Comparison of ENCODE assay signal across 8 mouse cellular contexts in genomic region chr11:87986831-87987793, GRCm38 (mm10). TPM values are rescaled to one million over a fixed set of nuclear protein-coding genes. Genes with fewer than 3 reads are reported as not detected.
DNase-seq lines count a peak whose midpoint lies in the region; ATAC-seq and TF ChIP-seq lines count a peak whose summit lies in the region.

Dynll2 (minus strand) TSS chr11:87987533.

- H3K4me2 ChIP-seq in forebrain, embryonic 11.5 days (ENCODE audit: low read depth, low read length, severe bottlenecking), result peak within 1 kb of the TSS; percentile 93
- H3K4me2 ChIP-seq in heart, embryonic 15.5 days, result peak within 1 kb of the TSS; percentile 71
- peak within 1 kb of the TSS; percentile 97 for H3K4me2 ChIP-seq in liver, embryonic 14.5 days (ENCODE audit: low read depth)
- peak within 1 kb of the TSS; percentile 88 for H3K4me2 ChIP-seq in neural tube, embryonic 11.5 days (ENCODE audit: low read depth)
- H3K4me2 ChIP-seq in stomach, embryonic 16.5 days (ENCODE audit: low read depth, low read length), result peak within 1 kb of the TSS; percentile 92

- ATAC-seq in forebrain, embryonic 11.5 days (replicated peaks; ENCODE audit: low FRiP score), result peak; percentile 97
- ATAC-seq in heart, embryonic 15.5 days (replicated peaks; ENCODE audit: insufficient number of reproducible peaks, insufficient read depth, low FRiP score, low read depth), result peak; percentile 94
- peak; percentile 93 for ATAC-seq in liver, embryonic 14.5 days (ENCODE audit: insufficient read depth)
- ATAC-seq in neural tube, embryonic 11.5 days (ENCODE audit: insufficient read depth, low FRiP score, low TSS enrichment), result peak; percentile 94
- peak; percentile 97 for ATAC-seq in stomach, embryonic 16.5 days (ENCODE audit: insufficient read depth, low FRiP score)

- H3K36me3 ChIP-seq in E14TG2a.4 (ENCODE audit: insufficient read depth, low read length), result peaks cover 39% of the 10 kb centered on the region
- peaks cover 1% of the 10 kb centered on the region; the same call in 1 of the 2 replicates for H3K36me3 ChIP-seq in forebrain, embryonic 11.5 days (ENCODE audit: control insufficient read depth, insufficient read depth, low read length)
- peaks cover 15% of the 10 kb centered on the region for H3K36me3 ChIP-seq in heart, embryonic 15.5 days
- peaks cover 13% of the 10 kb centered on the region for H3K36me3 ChIP-seq in liver, embryonic 14.5 days (replicated peaks; ENCODE audit: control insufficient read depth, insufficient read depth, low read depth)
- peaks cover 10% of the 10 kb centered on the region for H3K36me3 ChIP-seq in neural tube, embryonic 11.5 days (ENCODE audit: control insufficient read depth, insufficient read depth, low read length)
- H3K36me3 ChIP-seq in stomach, embryonic 16.5 days (ENCODE audit: control insufficient read depth, insufficient read depth, low read length), result 0 out of 2 replicates have a peak, but pooled peaks cover 2% of the 10 kb centered on the region

- DNase-seq in c-Kit-positive CD71-positive TER-119-negative erythroid progenitor cells, embryonic 14.5 days (ENCODE audit: low read depth), result peak; percentile 65
- DNase-seq in forebrain, embryonic 11.5 days (ENCODE audit: low spot score), result peak; percentile 99
- peak; percentile 94 for DNase-seq in kidney, postnatal 14 days
- peak; percentile 61 to 71 (median 64) for DNase-seq in liver, embryonic 14.5 days (ENCODE audit: low read depth in 3 of 3, low spot score in 3 of 3)
- DNase-seq in neural tube, embryonic 11.5 days (ENCODE audit: low spot score), result peak; percentile 95

- peaks cover 51% of the 10 kb centered on the region for H3K4me1 ChIP-seq in E14TG2a.4 (replicated peaks; ENCODE audit: low read depth, low read length)
- peaks cover 15% of the 10 kb centered on the region for H3K4me1 ChIP-seq in forebrain, embryonic 11.5 days (replicated peaks; ENCODE audit: control insufficient read depth, insufficient read depth, low read length)
- H3K4me1 ChIP-seq in heart, embryonic 15.5 days (replicated peaks), result peaks cover 34% of the 10 kb centered on the region
- H3K4me1 ChIP-seq in liver, embryonic 14.5 days (replicated peaks; ENCODE audit: control insufficient read depth in 2 of 2, insufficient read depth in 2 of 2, low read length in 1 of 2), result peaks cover 7 to 16% of the 10 kb centered on the region in 2 experiments
- peaks cover 18% of the 10 kb centered on the region for H3K4me1 ChIP-seq in neural tube, embryonic 11.5 days (ENCODE audit: control insufficient read depth, insufficient read depth, low read length)
- peaks cover 26% of the 10 kb centered on the region for H3K4me1 ChIP-seq in stomach, embryonic 16.5 days (ENCODE audit: control insufficient read depth, insufficient read depth, low read length)

- no peak for TF ChIP-seq EP300 in liver, embryonic 14.5 days (IDR thresholded peaks at IDR 0.05; ENCODE audit: low read depth)

- TF ChIP-seq CTCF in E14TG2a.4 (conservative IDR thresholded peaks at IDR 0.05; ENCODE audit: low read length), result no peak
- no peak for TF ChIP-seq CTCF in liver, embryonic 14.5 days (IDR thresholded peaks at IDR 0.05; ENCODE audit: low read depth)

- H3K9me3 ChIP-seq in E14TG2a.4 (ENCODE audit: low read length), result no peaks in the 10 kb centered on the region
- no peaks in the 10 kb centered on the region for H3K9me3 ChIP-seq in forebrain, embryonic 11.5 days (ENCODE audit: control insufficient read depth, low read length)
- no peaks in the 10 kb centered on the region for H3K9me3 ChIP-seq in heart, embryonic 15.5 days (replicated peaks)
- H3K9me3 ChIP-seq in liver, embryonic 14.5 days (ENCODE audit: control insufficient read depth, low read length), result no peaks in the 10 kb centered on the region
- H3K9me3 ChIP-seq in neural tube, embryonic 11.5 days (ENCODE audit: control insufficient read depth, low read length), result no peaks in the 10 kb centered on the region
- no peaks in the 10 kb centered on the region for H3K9me3 ChIP-seq in stomach, embryonic 16.5 days (replicated peaks; ENCODE audit: control insufficient read depth, low read length)

- peak within 1 kb of the TSS; percentile 89 for H3K27ac ChIP-seq in forebrain, embryonic 11.5 days (ENCODE audit: low read depth, low read length)
- peak within 1 kb of the TSS; percentile 94 for H3K27ac ChIP-seq in heart, embryonic 15.5 days
- H3K27ac ChIP-seq in liver, embryonic 14.5 days, result peak within 1 kb of the TSS; percentile 69
- H3K27ac ChIP-seq in neural tube, embryonic 11.5 days (ENCODE audit: low read depth, low read length), result peak within 1 kb of the TSS; percentile 92
- peak within 1 kb of the TSS; percentile 94 for H3K27ac ChIP-seq in stomach, embryonic 16.5 days (ENCODE audit: low read length)

- H3K27me3 ChIP-seq in E14TG2a.4 (ENCODE audit: insufficient read depth, low read length), result no peaks in the 10 kb centered on the region
- no peaks in the 10 kb centered on the region for H3K27me3 ChIP-seq in forebrain, embryonic 11.5 days (ENCODE audit: control insufficient read depth, insufficient read depth, low read length)
- H3K27me3 ChIP-seq in heart, embryonic 15.5 days, result no peaks in the 10 kb centered on the region
- no peaks in the 10 kb centered on the region for H3K27me3 ChIP-seq in liver, embryonic 14.5 days (ENCODE audit: control insufficient read depth, insufficient read depth, low read length)
- no peaks in the 10 kb centered on the region for H3K27me3 ChIP-seq in neural tube, embryonic 11.5 days (ENCODE audit: control insufficient read depth, insufficient read depth, low read length)
- no peaks in the 10 kb centered on the region for H3K27me3 ChIP-seq in stomach, embryonic 16.5 days (ENCODE audit: control insufficient read depth, insufficient read depth, low read length)

- peak within 1 kb of the TSS; percentile 100 for H3K4me3 ChIP-seq in E14TG2a.4 (replicated peaks; ENCODE audit: low read length)
- peak within 1 kb of the TSS; percentile 100 for H3K4me3 ChIP-seq in forebrain, embryonic 11.5 days (ENCODE audit: low read depth, low read length)
- peak within 1 kb of the TSS; percentile 91 for H3K4me3 ChIP-seq in heart, embryonic 15.5 days
- peak within 1 kb of the TSS; percentile 86 to 90 for H3K4me3 ChIP-seq in liver, embryonic 14.5 days (ENCODE audit: insufficient read depth in 1 of 2, low read depth in 2 of 2, low read length in 2 of 2)
- H3K4me3 ChIP-seq in neural tube, embryonic 11.5 days (ENCODE audit: low read depth, low read length), result peak within 1 kb of the TSS; percentile 94
- peak within 1 kb of the TSS; percentile 95 for H3K4me3 ChIP-seq in stomach, embryonic 16.5 days (replicated peaks; ENCODE audit: low read length)

- 0% methylated on average over 100 of the region's 107 CpGs for WGBS in forebrain, embryonic 11.5 days
- WGBS in heart, embryonic 15.5 days, result under 1% methylated on average over 97 of the region's 107 CpGs
- WGBS in liver, embryonic 14.5 days (ENCODE audit: insufficient replicate concordance), result under 1% methylated on average over 106 of the region's 107 CpGs
- under 1% methylated on average over 98 of the region's 107 CpGs for WGBS in neural tube, embryonic 11.5 days
- under 1% methylated on average over 101 of the region's 107 CpGs for WGBS in stomach, embryonic 16.5 days

- peak within 1 kb of the TSS; percentile 98 for H3K9ac ChIP-seq in forebrain, embryonic 11.5 days (ENCODE audit: low read length)
- H3K9ac ChIP-seq in heart, embryonic 15.5 days, result peak within 1 kb of the TSS; percentile 97
- H3K9ac ChIP-seq in liver, embryonic 14.5 days (replicated peaks), result peak within 1 kb of the TSS; percentile 85
- H3K9ac ChIP-seq in neural tube, embryonic 11.5 days (ENCODE audit: low read length), result peak within 1 kb of the TSS; percentile 96
- peak within 1 kb of the TSS; percentile 99 for H3K9ac ChIP-seq in stomach, embryonic 16.5 days (ENCODE audit: low read length)

RNA-seq across cellular contexts. Expression of gene Dynll2, which starts in this region (rescaled TPM):
- 19.1 and 21.3 TPM in 2 replicates for polyA plus RNA-seq in forebrain, embryonic 11.5 days (2014; fragmentation: Nextera tagmentation; extraction: Ambion mirVana)
- 23.1 and 24.9 TPM in 2 replicates for polyA plus RNA-seq in heart, embryonic 15.5 days (2015; fragmentation: Nextera tagmentation; extraction: Ambion mirVana)
- 18.0 and 21.5 TPM in 2 replicates for polyA plus RNA-seq in liver, embryonic 14.5 days (2012; rRNA removed)
- polyA plus RNA-seq in liver, embryonic 14.5 days (2014; fragmentation: Nextera tagmentation; extraction: Ambion mirVana), result 5.7 TPM in 2 replicates
- 22.9 and 25.7 TPM in 2 replicates for polyA plus RNA-seq in neural tube, embryonic 11.5 days (2014; fragmentation: Nextera tagmentation; extraction: Ambion mirVana)
- polyA plus RNA-seq in stomach, embryonic 16.5 days (2015; fragmentation: Nextera tagmentation; extraction: Ambion mirVana), result 14.6 and 16.5 TPM in 2 replicates

Comparison
In these comparisons a context has a peak if more than half of its experiments do, and no peak if none do; other contexts are left out.
1. Peak in every context shown above with its lines: DNase-seq, ATAC-seq, H3K4me3 ChIP-seq and H3K27ac ChIP-seq.